Mouse (Mus musculus) stomach, embryonic 15.5 days (tissue): ENCODE results near the gene Rpl11. TPM values are rescaled to one million over a fixed set of nuclear protein-coding genes. Genes with fewer than 3 reads are reported as not detected.
A peak's percentile ranks its signal among the peaks of the same experiment; 100 is the strongest.
"Not testable (repeated sequence)": the region's sequence is repeated elsewhere in the genome, so short reads cannot be mapped to it uniquely, and the experiment has no call there.

Experiments used
- ATAC-seq: fragments of 200-750 bp; cut with Nextera tagmentation; 2 replicates; pipeline ENCODE4 v1.8.0; 2017; ENCODE audit warnings: low read depth, moderate number of reproducible peaks, moderate TSS enrichment; ENCODE audit not compliant: insufficient read depth, low FRiP score
- H3K27ac ChIP-seq: fragments of 300-500 bp; sonication (generic); 2 replicates; pipeline ENCODE4 v1.5.1; 2015; ENCODE audit warnings: mild to moderate bottlenecking, inconsistent platforms
- H3K27me3 ChIP-seq: fragments of 300-500 bp; sonication (generic); replicated peaks from 2 replicates; pipeline ENCODE4 v1.6.1; 2015; ENCODE audit warnings: inconsistent platforms
- H3K36me3 ChIP-seq: fragments of 300-500 bp; sonication (generic); 2 replicates; pipeline ENCODE4 v1.6.1; 2015; ENCODE audit warnings: inconsistent platforms
- H3K4me1 ChIP-seq: fragments of 300-500 bp; sonication (generic); 2 replicates; pipeline ENCODE4 v1.6.1; 2015; ENCODE audit warnings: inconsistent platforms
- H3K4me2 ChIP-seq: fragments of 300-500 bp; sonication (generic); 2 replicates; pipeline ENCODE4 v1.6.1; 2015; ENCODE audit warnings: mild to moderate bottlenecking, inconsistent platforms
- H3K4me3 ChIP-seq: fragments of 300-500 bp; sonication (generic); replicated peaks from 2 replicates; pipeline ENCODE4 v1.5.1; 2015; ENCODE audit warnings: inconsistent platforms
- H3K9ac ChIP-seq: fragments of 300-500 bp; sonication (generic); 2 replicates; pipeline ENCODE4 v1.6.1; 2015; ENCODE audit warnings: inconsistent platforms
- H3K9me3 ChIP-seq: fragments of 300-500 bp; sonication (generic); 2 replicates; pipeline ENCODE4 v1.6.1; 2016; ENCODE audit warnings: inconsistent platforms
- WGBS: fragments of 180-500 bp; shearing (Covaris S2); methylation state at CpG from one replicate; pipeline ENCODE4 v1.1.7; 2015; 5-methylcytosine and 5-hydroxymethylcytosine counted together
- polyA plus RNA-seq: library from polyadenylated mRNA; unstranded; fragments of >200 nt; fragmentation: Nextera tagmentation; extraction: Ambion mirVana; gene quantifications from 2 replicates; pipeline ENCODE4 v1.2.1, GENCODE M21; 2015

Rpl11 gene
- polyA plus RNA-seq, 1 experiment from 2014 or later, result 336 TPM

GRCm38 (mm10) chr4:135986301-135986942, 66.8 kb downstream of the Rpl11 start:
- Histone ChIP-seq H3K36me3 (peaks cover 13% of the 10 kb centered on the region), H3K4me2 (peak overlapping the region; percentile 90), H3K9ac (peak overlapping the region; percentile 96), H3K9me3 (no peaks in the 10 kb centered on the region), H3K4me1 (peaks cover 8% of the 10 kb centered on the region; the same call in 1 of the 2 replicates), H3K4me3 (peak overlapping the region; percentile 86), H3K27ac (peak overlapping the region; percentile 91), H3K27me3 (no peaks in the 10 kb centered on the region)
- WGBS, result 7% methylated on average over 23 of the region's 23 CpGs
- ATAC-seq, result peak; percentile 7; the same call in 1 of the 2 replicates

DNA sequence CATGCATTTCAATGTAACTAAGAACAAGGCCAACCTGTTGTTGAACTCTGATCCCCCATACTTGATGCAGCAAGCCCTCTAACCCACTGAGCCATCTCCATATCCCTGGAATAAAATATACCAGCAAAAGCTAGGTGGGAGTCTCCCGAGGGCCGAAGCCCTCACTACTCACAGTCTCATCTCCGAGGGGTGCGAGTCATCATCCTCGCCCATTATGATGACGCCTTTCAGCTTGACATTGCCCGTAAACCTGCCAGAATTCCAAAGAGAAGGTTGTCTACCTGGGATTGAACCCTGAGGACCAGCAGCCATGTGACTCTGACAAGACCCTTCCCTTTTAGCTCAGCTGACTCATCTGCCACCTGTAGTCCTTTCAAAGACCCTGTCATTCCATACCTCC, 67.5 kb downstream of the Rpl11 start:
- peak overlapping the region; percentile 90 for H3K4me2 ChIP-seq
- H3K27ac ChIP-seq, result no peak overlapping the region
- peak overlapping the region; percentile 86 for H3K4me3 ChIP-seq
- H3K4me1 ChIP-seq, result peaks cover 8% of the 10 kb centered on the region; the same call in 1 of the 2 replicates
- no peak overlapping the region for H3K9ac ChIP-seq
- H3K36me3 ChIP-seq, result peaks cover 15% of the 10 kb centered on the region
- no peaks in the 10 kb centered on the region for H3K27me3 ChIP-seq
- WGBS, result 86% methylated on average over 7 of the region's 7 CpGs
- no peaks in the 10 kb centered on the region for H3K9me3 ChIP-seq
- no peak for ATAC-seq

GRCm38 (mm10) chr4:135985193-135985592, 68.0 kb downstream of the Rpl11 start:
- Histone ChIP-seq H3K9ac (no peak overlapping the region), H3K27me3 (no peaks in the 10 kb centered on the region), H3K36me3 (peaks cover 18% of the 10 kb centered on the region), H3K4me2 (no peak overlapping the region), H3K27ac (no peak overlapping the region), H3K4me1 (peaks cover 8% of the 10 kb centered on the region; the same call in 1 of the 2 replicates), H3K9me3 (no peaks in the 10 kb centered on the region), H3K4me3 (no peak overlapping the region)
- ATAC-seq, result peak; percentile 59; the same call in 1 of the 2 replicates
- WGBS, result 84% methylated on average over 5 of the region's 5 CpGs

DNA sequence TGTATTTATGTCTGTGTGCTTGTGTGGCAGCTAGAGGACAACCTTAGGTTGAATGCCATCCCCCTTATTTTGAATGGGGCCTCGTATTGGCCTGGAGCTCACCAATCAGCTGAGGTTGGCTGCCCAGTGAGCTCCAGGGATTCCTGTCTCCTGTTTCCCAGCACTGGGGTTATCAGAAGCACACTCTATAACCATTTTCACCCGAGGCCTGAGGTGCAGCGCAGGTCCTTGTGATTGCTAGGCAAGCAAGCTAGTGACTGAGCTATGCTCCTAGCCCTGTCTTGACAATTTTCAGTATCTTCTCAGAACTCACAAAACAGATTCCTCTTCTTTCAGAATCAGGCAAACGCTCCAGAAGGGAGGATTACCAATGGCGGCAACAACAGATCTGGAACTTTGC, 68.7 kb downstream of the Rpl11 start:
- Histone ChIP-seq H3K36me3 (peaks cover 18% of the 10 kb centered on the region), H3K4me2 (no peak overlapping the region), H3K4me3 (no peak overlapping the region), H3K27me3 (no peaks in the 10 kb centered on the region), H3K27ac (no peak overlapping the region), H3K4me1 (peaks cover 8% of the 10 kb centered on the region; the same call in 1 of the 2 replicates), H3K9ac (no peak overlapping the region), H3K9me3 (no peaks in the 10 kb centered on the region)
- 83% methylated on average over 5 of the region's 5 CpGs for WGBS
- no peak for ATAC-seq

GRCm38 (mm10) chr4:135981524-135982063, 71.6 kb downstream of the Rpl11 start:
- Histone ChIP-seq H3K4me2 (no peak overlapping the region), H3K9me3 (no peaks in the 10 kb centered on the region), H3K4me3 (no peak overlapping the region), H3K9ac (no peak overlapping the region), H3K27ac (no peak overlapping the region), H3K27me3 (no peaks in the 10 kb centered on the region), H3K36me3 (peaks cover 26% of the 10 kb centered on the region), H3K4me1 (peaks cover 4% of the 10 kb centered on the region; the same call in 1 of the 2 replicates)
- WGBS, result 80% methylated on average over 7 of the region's 7 CpGs
- no peak for ATAC-seq

- peaks cover 34% of the 10 kb centered on the region for H3K36me3 ChIP-seq
- not testable (repeated sequence) for ATAC-seq
- WGBS, result 91% methylated on average over 5 of the region's 5 CpGs
Observed at GRCm38 (mm10) chr4:135980223-135980622, 73.0 kb downstream of the Rpl11 start.

More at GRCm38 (mm10) chr4:135980223-135980622, 73.0 kb downstream of the Rpl11 start:
- not testable (repeated sequence) for H3K9me3 ChIP-seq, H3K4me2 ChIP-seq, H3K27me3 ChIP-seq, H3K27ac ChIP-seq, H3K4me3 ChIP-seq, H3K9ac ChIP-seq, H3K4me1 ChIP-seq

Other genes starting within 250 kb of the Rpl11 start
- 204 and 211 TPM in 2 replicates for gene Srsf10, start 197.7 kb downstream of the Rpl11 start, polyA plus RNA-seq
- 172 and 178 TPM in 2 replicates for gene Pnrc2, start 179.6 kb downstream of the Rpl11 start, polyA plus RNA-seq
- gene Cnr2, start 158.0 kb downstream of the Rpl11 start, polyA plus RNA-seq, result 0.71 and 0.90 TPM in 2 replicates
- gene Fuca1, start 132.7 kb downstream of the Rpl11 start, polyA plus RNA-seq, result 93.2 and 96.3 TPM in 2 replicates
- gene Hmgcl, start 107.0 kb downstream of the Rpl11 start, polyA plus RNA-seq, result 88.5 and 90.4 TPM in 2 replicates
- gene Gale, start 89.7 kb downstream of the Rpl11 start, polyA plus RNA-seq, result 90.9 and 92.1 TPM in 2 replicates
- 102 and 105 TPM in 2 replicates for gene Lypla2, start 80.8 kb downstream of the Rpl11 start, polyA plus RNA-seq
- 50.3 and 55.1 TPM in 2 replicates for gene Pithd1, start 66.2 kb downstream of the Rpl11 start, polyA plus RNA-seq
- gene Eloa, start 31.7 kb downstream of the Rpl11 start, polyA plus RNA-seq, result 36.4 and 37.9 TPM in 2 replicates
- gene Id3, start 90.1 kb upstream of the Rpl11 start, polyA plus RNA-seq, result 274 and 292 TPM in 2 replicates
- 8.6 and 11.4 TPM in 2 replicates for gene E2f2, start 119.0 kb upstream of the Rpl11 start, polyA plus RNA-seq
- 6.4 and 7.8 TPM in 2 replicates for gene Asap3, start 152.9 kb upstream of the Rpl11 start, polyA plus RNA-seq
- 18.9 and 20.8 TPM in 2 replicates for gene Tcea3, start 194.3 kb upstream of the Rpl11 start, polyA plus RNA-seq
- 20.3 and 21.0 TPM in 2 replicates for gene Zfp46, start 231.3 kb upstream of the Rpl11 start, polyA plus RNA-seq